Mouse (Mus musculus): ENCODE data around the gene Fam89b.

The Fam89b gene

DNA sequence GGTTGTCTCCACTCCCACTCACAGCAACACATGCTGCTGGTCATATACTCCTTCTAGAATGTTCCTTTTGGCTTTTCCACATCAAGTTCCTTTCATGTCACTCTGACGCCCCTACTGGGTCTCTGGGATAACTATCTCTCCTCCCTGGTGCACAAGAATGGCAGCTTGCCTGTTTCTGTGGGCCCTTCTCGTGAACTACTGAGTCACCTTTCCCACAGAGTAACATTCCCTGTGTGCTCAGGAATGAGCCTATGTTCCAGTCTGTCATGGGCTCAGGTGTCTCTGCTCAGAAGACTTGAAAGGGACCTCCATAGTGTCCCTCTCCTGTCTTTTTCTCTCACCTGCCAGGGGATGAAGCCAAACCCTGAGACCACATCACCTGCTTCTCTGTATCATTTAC is 10.0 kb upstream of the Fam89b start:
- no peak for DNase-seq (ENCODE audit: low spot score in 2 of 2)

DNA sequence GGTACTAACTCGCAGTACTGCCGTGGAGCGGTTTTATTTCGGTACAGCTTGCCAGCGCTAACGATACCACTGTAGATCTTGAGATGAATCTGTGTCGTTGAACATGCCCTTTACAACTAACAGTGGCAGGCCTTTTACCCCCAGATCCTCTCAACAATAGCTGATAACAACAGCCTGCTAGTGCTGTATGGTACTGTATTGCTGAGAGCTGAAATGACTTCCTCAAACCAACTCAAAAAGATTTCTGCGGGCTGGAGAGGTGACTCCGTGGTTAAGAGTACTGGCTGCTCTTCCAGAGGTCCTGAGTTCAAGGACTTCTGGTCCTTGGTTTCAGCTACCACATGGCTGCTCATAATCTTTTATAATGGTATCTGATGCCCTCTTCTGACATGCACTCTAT is 4.9 kb upstream of the Fam89b start:
- no peak for DNase-seq (ENCODE audit: low spot score in 2 of 2)

DNA sequence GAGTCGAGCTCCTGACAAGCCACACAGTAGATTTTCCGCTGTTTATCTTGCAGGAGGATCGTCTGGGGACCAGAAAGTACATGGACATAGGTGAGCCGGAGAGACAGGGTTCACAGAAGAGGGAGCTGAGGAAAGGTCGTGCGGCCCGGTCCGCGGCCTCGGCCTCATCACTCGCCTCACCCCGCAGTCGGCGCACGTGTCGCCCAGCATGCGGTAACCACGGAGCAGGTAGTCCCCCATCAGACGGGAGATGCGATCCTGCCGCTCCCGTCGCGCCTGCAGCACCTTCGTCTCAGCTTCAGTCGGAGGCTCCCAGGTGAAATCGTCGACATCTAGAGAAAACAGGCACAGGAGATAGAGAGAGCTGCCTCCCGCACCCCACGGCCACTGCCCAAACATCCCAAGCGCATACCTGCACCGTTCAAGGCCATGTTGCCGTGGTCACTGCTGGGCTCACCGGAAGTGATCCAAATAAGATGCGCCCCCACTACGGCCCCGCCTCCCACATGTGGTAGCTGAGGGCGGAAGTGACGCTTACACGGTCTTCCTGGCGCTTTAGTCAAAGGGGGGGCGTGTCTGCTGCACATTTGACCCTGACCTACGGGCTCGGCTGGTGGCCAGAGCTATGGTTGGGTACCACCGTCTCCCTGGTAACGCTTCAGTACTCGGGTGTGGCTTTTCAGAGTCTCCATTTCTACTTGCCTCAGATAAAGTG is 2.0 kb upstream of the Fam89b start:
- peak; percentile 90 to 93 for DNase-seq (ENCODE audit: low spot score in 2 of 2)

GRCm38 (mm10) chr19:5730314-5731186 is 1.1 kb upstream of the Fam89b start:
- peak in 1 of 2 experiments; percentile 21 for DNase-seq (ENCODE audit: low spot score in 2 of 2)

DNA sequence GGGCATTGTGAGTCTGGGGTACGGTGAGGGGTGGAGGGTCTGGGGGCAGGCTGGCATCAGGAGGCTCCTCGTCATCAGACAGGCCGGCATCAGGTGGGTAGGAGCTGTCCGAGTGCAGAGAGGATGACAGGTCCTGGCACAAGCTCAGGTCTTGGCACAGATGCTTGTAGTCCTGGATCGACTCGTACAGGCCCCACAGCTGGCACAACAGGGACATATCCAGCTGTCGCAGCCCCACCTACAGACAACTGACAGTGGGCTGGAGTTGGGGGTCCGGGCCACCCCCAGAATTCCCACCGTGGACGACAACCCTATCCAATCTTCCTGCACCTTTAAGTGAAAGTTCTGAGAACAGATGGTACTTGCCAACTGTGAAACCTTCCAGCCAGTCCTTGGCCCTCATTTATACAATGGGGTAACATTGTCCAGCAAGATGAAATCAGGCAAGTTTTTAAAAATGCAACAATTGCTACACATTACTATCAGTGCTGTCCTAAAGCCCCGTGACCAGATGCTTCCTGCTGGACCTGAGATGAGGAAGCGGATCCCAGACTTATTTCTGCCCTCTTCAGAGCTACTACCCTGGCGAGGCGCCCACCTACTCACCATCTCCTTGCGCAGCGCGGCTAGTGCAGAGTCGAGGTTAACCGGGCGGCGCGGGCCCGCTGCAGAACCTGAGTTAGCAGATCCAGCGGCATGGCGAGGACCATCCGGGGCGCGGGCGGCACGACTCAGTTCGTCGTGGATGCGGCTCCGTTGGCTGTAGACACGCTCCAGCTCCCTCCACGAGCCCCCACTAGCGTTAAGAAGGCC is 616 bp downstream of the Fam89b start:
- DNase-seq (ENCODE audit: low spot score in 2 of 2): peak in 1 of 2 experiments; percentile 20

- DNase-seq (ENCODE audit: low spot score in 2 of 2): peak; percentile 81 to 88
Measured at GRCm38 (mm10) chr19:5727701-5728100, 1.8 kb downstream of the Fam89b start.

- DNase-seq (ENCODE audit: low spot score in 2 of 2): peak; percentile 62 to 79
Measured at GRCm38 (mm10) chr19:5726961-5727578, 2.4 kb downstream of the Fam89b start.

GRCm38 (mm10) chr19:5725767-5726515 is 3.5 kb downstream of the Fam89b start, which contains the start of gene Ehbp1l1:
Gene Ehbp1l1, minus strand, starts transcription at chr19:5726317.
- DNase-seq (ENCODE audit: low spot score in 2 of 2): peak; percentile 79

- DNase-seq (ENCODE audit: low spot score in 2 of 2): peak in 1 of 2 experiments; percentile 40
Measured at GRCm38 (mm10) chr19:5725029-5725707, 4.3 kb downstream of the Fam89b start.

- DNase-seq (ENCODE audit: low spot score in 2 of 2): peak; percentile 81 to 87
Measured at GRCm38 (mm10) chr19:5724549-5724941, 4.9 kb downstream of the Fam89b start.

DNA sequence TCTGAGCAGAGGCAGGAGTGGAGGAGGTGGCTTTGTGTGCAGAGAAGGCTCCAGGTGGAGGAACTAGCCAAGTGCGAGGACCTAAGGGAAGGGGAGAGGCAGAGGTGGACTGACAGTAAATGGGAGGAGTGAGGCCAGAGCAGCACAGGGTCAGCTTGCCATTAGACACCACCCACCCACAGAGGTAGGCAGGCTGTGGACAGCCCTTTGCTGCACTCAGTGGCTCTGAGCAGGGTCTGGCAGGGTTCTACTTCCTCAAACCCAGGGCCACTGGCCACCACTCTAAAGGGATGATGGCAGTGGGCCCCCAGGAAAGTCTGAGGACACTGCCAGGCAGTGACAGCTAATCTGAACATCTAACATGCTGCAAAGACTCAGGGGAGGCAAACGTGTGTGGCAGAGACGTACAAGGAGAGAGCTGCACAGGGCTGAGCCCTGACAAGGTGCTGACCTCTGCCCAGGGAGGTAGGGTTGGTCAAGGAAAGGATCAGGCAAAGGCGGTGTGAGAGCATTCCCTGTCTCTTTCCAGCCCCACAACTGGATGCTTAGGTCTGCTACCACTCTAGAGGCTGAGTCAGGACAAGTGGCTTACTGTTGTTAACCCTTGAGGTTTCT is 5.4 kb downstream of the Fam89b start:
- no peak for DNase-seq (ENCODE audit: low spot score in 2 of 2)

GRCm38 (mm10) chr19:5722848-5723425 is 6.5 kb downstream of the Fam89b start:
- DNase-seq (ENCODE audit: low spot score in 2 of 2): peak; percentile 48 to 67

GRCm38 (mm10) chr19:5721233-5721632 is 8.2 kb downstream of the Fam89b start:
- DNase-seq (ENCODE audit: low spot score in 2 of 2): no peak

- no peak for DNase-seq (ENCODE audit: low spot score in 2 of 2)
Measured at GRCm38 (mm10) chr19:5716955-5717354, 12.5 kb downstream of the Fam89b start.

GRCm38 (mm10) chr19:5715793-5716688 is 13.4 kb downstream of the Fam89b start:
- DNase-seq (ENCODE audit: low spot score in 2 of 2): peak; percentile 50 to 67

- peak in 1 of 2 experiments; percentile 45 for DNase-seq (ENCODE audit: low spot score in 2 of 2)
Measured at GRCm38 (mm10) chr19:5713730-5714129, 15.7 kb downstream of the Fam89b start.

DNA sequence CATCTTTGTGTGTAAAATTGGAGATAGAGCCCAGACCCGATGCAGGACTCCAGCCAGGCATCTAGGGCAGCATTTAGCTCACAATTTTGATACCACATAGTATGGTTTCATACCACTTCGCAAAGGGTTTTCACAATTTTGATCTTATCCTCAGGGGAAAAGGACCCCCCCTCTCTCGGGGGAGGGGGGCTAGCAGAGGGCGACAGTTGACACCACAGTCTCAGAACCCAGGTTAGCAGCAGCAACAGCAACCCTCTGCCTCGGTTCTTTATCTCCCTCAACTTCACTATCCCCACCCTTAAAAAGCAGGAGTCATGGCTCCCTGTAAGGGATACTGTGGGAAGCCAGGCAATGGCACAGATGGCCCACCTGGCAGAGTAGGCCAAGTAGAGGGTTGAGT is 16.2 kb downstream of the Fam89b start:
- DNase-seq (ENCODE audit: low spot score in 2 of 2): no peak

DNA sequence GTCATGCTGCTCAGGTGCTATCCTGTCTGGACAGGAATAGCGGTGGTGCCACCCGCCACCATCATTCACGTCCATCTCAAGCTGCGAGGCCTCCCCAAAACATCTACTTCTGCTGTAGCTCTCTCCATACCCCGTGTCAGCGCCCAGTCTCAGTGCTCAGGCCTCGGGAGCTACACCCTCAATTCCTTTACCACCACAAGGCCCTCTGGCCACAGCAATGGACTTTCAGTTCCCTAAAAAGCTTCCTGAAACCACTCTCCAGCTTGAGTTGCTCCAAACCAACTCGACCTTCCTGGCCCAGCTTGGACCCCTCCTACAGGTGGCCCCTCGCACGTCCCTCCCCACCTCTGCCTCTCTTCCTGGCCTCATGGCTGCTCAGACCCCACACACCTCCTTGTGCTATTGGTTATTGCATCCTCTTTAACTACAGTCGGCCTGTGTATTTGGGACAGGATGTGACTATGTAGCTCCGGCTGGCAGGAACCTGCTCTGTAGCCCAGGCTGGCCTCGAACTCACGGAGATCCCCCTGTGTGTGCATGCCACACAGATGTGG is 17.5 kb downstream of the Fam89b start:
- DNase-seq (ENCODE audit: low spot score in 2 of 2): peak; percentile 56 to 57

Measured in spleen, postnatal 36 days (tissue).